Mouse (Mus musculus) adrenal gland, postnatal 4 days (tissue): Measurements from ENCODE around the gene Tmem237. TPM values are rescaled to one million over a fixed set of nuclear protein-coding genes. Genes with fewer than 3 reads are reported as not detected.

Source experiments
- DNase-seq, 2 experiments: peaks; one replicate each; pipeline ENCODE4 v3.0.0; 2021 to 2022; ENCODE audit warnings: low spot score in 2 of 2, mixed read lengths in 2 of 2
- total RNA-seq, 2 experiments: library from RNA; stranded (reverse); gene quantifications; 2 replicates each; pipeline ENCODE4 v1.2.3; 2021

Gene Tmem237
- total RNA-seq, 2 experiments from 2014 or later = 20.7 to 22.3 TPM

DNA sequence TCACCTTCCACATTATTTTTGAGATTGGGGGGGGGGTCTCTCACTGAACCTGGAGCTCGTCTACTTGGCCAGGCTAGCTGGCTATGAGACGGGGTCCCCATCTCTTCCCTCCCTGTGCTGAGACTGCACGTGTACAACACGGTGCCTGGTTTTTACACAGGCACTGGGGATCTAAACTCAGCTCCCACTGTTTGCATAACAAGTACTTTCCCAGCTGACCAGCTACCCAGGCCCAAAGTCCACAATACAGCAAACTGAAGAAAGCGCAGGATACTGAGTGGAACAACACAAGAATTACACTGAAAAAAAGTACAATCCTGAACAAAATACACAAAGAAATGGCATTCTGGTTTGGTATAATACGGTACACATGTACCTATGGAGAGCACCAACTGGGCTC, 18.1 kb downstream of the Tmem237 start:
- DNase-seq = no peak

DNA sequence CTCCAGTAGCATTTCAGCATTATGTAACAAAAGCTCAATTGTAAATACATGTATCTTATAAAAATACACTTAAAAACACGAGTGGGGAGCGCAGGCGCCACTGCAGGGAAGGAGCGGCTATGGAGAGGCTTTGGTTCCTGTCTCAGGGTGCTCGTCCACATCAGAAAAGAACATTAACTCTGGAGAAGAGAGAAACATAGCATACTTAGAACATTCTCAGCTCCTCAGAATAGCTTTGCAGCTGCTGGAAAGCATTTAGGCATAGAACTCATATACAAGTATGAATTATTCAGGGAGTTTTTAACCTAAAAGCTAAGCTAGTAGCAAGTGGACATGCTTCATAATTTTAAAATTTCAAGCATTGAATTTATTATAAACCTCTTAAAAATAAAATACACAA, 19.2 kb downstream of the Tmem237 start:
- DNase-seq = no peak

DNA sequence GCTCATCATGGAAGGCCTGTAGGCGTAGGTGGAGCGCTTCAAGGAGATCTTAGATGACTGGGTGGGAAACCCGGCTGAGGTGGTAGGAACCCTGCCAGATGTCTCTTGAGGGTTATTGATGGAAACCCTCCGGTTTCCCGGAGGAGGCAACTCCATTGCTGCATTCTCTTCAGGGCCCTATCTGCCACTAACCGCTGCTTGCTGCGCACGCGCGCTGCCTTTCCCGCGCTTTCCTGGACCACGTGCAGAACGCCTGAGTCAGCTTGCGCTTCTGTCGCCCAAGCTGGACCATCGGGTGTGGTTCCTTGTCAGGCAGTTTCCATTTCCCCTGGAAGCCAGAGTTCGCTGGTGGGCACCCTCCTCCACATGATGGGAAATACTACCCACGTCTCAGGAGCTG, 25.5 kb downstream of the Tmem237 start, which contains the start of gene C2cd6:
Gene C2cd6 (minus strand): TSS at position 196 of the 400 bp plus-strand sequence.
- no peak for DNase-seq

DNA sequence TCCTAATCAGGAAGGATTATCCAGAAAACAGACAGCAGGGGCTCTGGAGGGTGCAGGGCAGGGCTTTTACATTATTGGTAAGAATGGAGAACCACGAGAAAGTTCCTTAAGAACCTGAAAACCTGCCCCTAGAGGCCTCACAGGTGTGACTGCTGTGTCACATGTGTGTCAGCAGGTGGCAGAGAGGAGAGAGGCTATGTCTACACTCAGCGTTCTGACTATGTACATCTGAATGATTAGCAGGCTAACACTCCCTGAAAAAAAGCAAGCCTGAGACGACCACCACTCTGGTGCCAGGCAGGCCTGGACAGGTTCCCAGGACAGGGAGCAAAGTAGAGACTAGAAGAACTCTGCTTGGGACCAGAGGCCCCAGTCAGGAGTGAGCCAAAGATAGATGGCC, 49.3 kb downstream of the Tmem237 start:
- no peak for DNase-seq

DNA sequence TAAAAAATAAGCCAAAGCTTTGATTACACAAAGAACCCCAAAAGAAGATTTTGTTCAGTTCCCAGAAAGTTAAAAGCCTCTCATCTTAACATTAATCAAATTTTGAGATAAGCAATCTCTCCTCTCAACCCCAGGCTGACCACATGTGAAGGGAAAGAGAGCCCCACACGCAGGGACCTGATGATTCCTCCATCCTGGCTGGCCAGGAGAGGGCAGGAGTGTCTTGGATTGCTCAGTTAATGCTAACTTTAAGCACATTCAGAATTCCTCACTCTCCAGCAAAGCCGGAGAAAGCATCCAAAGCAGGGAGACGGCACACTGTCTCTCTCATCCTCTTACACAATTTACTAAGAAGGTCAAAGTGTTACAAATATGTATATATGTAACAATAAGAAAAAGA, 52.2 kb downstream of the Tmem237 start:
- no peak for DNase-seq

DNA sequence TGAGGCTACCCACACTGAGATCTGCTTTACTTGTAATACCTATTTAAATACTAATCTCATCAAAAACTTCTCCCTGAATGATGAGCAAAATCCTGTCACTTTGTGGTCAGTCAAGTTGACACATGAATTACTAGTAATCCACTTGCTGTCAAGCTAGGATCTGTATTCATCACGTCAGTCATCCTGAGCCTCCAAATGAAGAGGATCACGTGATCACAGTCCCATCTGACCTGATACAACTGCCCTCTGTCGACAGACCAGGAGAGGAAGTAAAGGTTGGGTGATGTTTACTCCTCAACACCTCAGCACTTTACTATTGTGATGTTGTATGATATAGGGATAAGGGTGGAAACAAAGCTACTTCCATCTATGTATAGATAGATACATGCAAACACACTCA, 56.5 kb downstream of the Tmem237 start:
- DNase-seq = no peak

DNA sequence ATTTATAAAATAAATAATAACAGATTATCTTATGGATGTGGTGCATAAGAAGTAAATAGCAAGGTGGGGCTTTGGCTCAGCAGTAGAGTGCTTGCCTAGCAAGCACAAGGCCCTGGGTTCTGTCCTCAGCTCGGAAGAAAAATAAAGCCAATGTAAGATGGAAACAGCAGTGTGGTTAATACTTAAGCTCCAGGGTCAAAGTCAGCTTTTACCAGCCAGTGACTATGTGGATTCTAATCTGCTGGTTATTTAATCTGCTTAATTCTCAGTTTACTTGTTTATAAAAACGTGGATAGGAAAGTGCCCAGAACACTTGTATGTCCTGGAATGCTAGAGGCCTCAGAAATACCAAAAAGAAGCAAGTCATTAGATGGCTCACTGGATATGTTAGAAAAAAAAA, 63.3 kb downstream of the Tmem237 start:
- no peak for DNase-seq

DNA sequence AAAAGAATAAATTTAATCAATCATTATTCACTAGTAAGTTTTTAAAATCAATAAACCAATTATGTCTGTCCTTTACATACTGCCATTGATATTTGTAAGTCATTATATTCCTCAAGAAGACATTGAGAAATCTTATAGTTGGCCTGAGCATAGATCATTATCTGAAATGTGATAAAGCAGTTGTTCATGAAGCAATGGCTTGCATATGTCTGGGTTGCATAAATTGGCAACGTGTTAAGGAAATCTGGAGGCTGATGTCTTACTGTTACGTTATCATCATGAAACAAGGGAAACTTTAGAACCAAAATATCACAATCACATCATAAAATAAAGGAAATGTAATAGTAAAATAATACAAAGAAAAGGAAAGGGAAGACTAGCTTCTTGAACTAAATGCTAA, 68.9 kb downstream of the Tmem237 start:
- DNase-seq = no peak

Other genes starting within 250 kb of the Tmem237 start
- gene Trak2, start 147.0 kb downstream of the Tmem237 start, total RNA-seq = 10 to 100 TPM; 52.2 to 60.1 TPM
- gene Stradb, start 146.9 kb downstream of the Tmem237 start, total RNA-seq = 10 to 100 TPM; 24.6 to 25.5 TPM
- not detected for gene C2cd6, start 25.5 kb downstream of the Tmem237 start, total RNA-seq
- under 1 TPM; 0.14 to 0.39 TPM for gene Mpp4, start 43.0 kb upstream of the Tmem237 start, total RNA-seq
- gene Als2, start 116.8 kb upstream of the Tmem237 start, total RNA-seq = 10 to 100 TPM; 15.2 to 16.9 TPM
- under 1 TPM; 0.20 TPM for gene Cdk15, start 136.5 kb upstream of the Tmem237 start, total RNA-seq